Mouse (Mus musculus): ENCODE data around the gene Mpst. TPM values are rescaled to one million over a fixed set of nuclear protein-coding genes. Genes with fewer than 3 reads are reported as not detected.

Gene Mpst
- polyA plus RNA-seq, 1 experiment = 72.9 TPM

DNA sequence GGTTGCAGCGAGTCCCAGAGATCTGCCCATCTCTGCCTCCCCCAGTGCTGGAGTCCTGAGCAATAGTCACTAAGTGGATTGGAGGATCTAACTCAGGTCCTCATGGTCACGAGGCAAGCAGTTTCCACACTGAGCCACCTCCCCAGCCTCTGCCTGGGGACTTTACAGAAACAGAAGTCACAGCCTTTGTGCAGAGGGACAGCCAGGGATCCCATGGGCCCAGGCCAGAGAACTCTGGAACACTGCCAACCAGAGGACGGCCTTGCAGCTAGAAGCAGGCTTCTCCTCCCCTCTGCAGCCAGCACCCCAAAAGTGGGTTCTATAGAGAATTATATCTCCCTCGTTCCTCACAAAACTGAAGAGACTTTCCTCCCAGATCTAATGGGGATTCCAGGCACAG lies 4.3 kb upstream of the Mpst start:
- peaks cover 5% of the 10 kb centered on the region; the same call in 1 of the 2 replicates for H3K4me1 ChIP-seq (ENCODE audit: control insufficient read depth, insufficient read depth, low read length)
- peak overlapping the region; percentile 81 for H3K27ac ChIP-seq (ENCODE audit: insufficient read depth, low read length)
- TF ChIP-seq POLR2A (IDR thresholded peaks at IDR 0.05; ENCODE audit: extremely low read depth, insufficient read depth, low read length) (no peak), CTCF (IDR thresholded peaks at IDR 0.05; ENCODE audit: extremely low read depth, insufficient read depth, low read length) (no peak)

DNA sequence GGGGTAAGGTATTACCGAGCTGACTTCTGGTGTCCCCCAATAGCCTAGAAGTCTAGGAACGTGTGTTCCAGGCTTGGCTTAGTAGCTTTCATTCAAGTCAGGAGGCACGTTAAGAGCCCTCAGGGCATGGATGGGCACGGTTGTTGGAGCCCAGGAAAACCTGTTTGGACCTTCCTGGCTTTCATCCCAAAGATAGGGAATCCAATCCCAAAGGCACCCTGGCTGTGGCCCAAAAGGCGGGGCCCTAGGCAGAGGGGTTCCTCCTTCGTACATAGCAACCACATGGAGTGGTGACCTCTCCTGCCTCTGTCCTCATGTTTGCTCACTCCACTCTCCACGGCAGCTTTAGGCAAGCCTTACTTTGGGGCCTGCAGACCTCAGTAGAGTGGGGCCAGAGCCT lies 3.8 kb upstream of the Mpst start:
- no peak overlapping the region for H3K27ac ChIP-seq (ENCODE audit: insufficient read depth, low read length)
- TF ChIP-seq POLR2A (IDR thresholded peaks at IDR 0.05; ENCODE audit: extremely low read depth, insufficient read depth, low read length) = no peak
- TF ChIP-seq CTCF (IDR thresholded peaks at IDR 0.05; ENCODE audit: extremely low read depth, insufficient read depth, low read length) = no peak
- H3K4me1 ChIP-seq (ENCODE audit: control insufficient read depth, insufficient read depth, low read length) = peaks cover 6% of the 10 kb centered on the region
- H3K4me3 ChIP-seq (ENCODE audit: insufficient read depth, low read length) = no peak overlapping the region

More for the DNA sequence above, 4.3 kb upstream of the Mpst start:
- no peak overlapping the region for H3K4me3 ChIP-seq (ENCODE audit: insufficient read depth, low read length)

DNA sequence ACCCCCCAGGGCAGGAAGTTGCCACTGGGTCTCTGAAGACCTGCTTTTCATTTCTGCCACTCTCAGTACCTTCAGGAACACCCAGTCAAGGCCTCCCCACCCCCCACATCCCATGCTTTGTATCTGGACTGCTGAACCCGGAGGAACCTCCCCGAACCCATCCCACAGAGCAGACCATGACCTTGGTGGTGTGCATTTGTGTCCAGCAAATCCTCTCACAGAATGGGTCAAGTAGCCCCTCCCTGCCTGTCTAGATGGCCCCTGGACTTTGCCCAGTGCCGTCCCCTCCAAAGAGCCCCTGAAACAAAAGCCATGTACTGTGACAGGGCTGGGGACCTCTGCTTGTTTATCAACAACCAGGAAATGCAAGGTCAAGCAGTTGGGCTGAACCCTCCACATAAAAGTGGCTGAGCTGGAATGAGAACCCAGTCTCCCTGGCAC lies 2.9 kb upstream of the Mpst start:
- H3K4me3 ChIP-seq (ENCODE audit: insufficient read depth, low read length) = no peak overlapping the region
- H3K4me1 ChIP-seq (ENCODE audit: control insufficient read depth, insufficient read depth, low read length) = peaks cover 6% of the 10 kb centered on the region
- H3K27ac ChIP-seq (ENCODE audit: insufficient read depth, low read length) = peak overlapping the region; percentile 33; the same call in 1 of the 2 replicates
- TF ChIP-seq CTCF (IDR thresholded peaks at IDR 0.05; ENCODE audit: extremely low read depth, insufficient read depth, low read length) (no peak), POLR2A (IDR thresholded peaks at IDR 0.05; ENCODE audit: extremely low read depth, insufficient read depth, low read length) (no peak)

DNA sequence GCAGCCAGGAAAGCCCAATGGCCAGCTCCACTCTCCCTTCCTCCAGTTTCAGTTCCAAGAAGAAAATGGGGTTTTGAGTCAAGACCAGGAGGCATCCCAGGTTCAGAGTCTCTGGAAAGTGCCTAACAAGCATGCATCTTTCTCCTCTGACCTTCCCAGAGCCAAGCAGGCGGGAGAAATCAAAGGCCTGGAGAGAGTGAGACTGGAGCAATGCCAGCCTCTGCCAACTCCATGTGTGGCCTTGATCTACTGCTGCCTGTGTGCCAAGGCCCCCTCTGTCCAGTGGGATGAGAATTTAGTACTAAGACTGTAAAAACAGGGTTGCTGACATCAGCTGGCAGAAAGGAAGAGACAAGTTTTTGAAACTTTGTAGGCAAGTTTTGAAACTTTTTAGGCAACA lies 2.3 kb upstream of the Mpst start:
- Histone ChIP-seq H3K27ac (ENCODE audit: insufficient read depth, low read length) (peak overlapping the region; percentile 33; the same call in 1 of the 2 replicates), H3K4me1 (ENCODE audit: control insufficient read depth, insufficient read depth, low read length) (peaks cover 6% of the 10 kb centered on the region), H3K4me3 (ENCODE audit: insufficient read depth, low read length) (no peak overlapping the region)
- TF ChIP-seq POLR2A (IDR thresholded peaks at IDR 0.05; ENCODE audit: extremely low read depth, insufficient read depth, low read length) (no peak), CTCF (IDR thresholded peaks at IDR 0.05; ENCODE audit: extremely low read depth, insufficient read depth, low read length) (no peak)

DNA sequence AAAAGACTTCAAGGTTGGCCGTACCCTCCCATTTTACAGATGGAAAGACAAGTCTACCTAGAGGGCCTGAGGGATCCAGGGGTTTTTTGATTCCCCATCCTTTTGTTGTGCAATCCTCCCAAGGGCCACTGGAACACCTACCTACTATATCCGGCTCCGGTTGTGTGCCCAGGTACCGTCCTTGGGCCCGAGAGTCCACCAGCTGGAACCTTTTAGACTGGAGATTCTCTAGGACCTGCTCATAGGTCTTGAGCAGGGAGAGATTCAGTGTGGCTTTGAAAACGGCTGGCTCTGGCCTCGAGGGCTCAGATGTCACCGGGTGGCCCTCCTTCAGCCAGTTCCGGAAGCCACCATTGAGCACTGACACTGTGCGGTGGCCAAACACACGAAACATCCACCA lies 1.1 kb upstream of the Mpst start:
- TF ChIP-seq POLR2A (IDR thresholded peaks at IDR 0.05; ENCODE audit: extremely low read depth, insufficient read depth, low read length) (no peak), CTCF (IDR thresholded peaks at IDR 0.05; ENCODE audit: extremely low read depth, insufficient read depth, low read length) (no peak)
- Histone ChIP-seq H3K4me3 (ENCODE audit: insufficient read depth, low read length) (peak overlapping the region; percentile 68), H3K4me1 (ENCODE audit: control insufficient read depth, insufficient read depth, low read length) (peaks cover 6% of the 10 kb centered on the region), H3K27ac (ENCODE audit: insufficient read depth, low read length) (peak overlapping the region; percentile 11; the same call in 1 of the 2 replicates)

DNA sequence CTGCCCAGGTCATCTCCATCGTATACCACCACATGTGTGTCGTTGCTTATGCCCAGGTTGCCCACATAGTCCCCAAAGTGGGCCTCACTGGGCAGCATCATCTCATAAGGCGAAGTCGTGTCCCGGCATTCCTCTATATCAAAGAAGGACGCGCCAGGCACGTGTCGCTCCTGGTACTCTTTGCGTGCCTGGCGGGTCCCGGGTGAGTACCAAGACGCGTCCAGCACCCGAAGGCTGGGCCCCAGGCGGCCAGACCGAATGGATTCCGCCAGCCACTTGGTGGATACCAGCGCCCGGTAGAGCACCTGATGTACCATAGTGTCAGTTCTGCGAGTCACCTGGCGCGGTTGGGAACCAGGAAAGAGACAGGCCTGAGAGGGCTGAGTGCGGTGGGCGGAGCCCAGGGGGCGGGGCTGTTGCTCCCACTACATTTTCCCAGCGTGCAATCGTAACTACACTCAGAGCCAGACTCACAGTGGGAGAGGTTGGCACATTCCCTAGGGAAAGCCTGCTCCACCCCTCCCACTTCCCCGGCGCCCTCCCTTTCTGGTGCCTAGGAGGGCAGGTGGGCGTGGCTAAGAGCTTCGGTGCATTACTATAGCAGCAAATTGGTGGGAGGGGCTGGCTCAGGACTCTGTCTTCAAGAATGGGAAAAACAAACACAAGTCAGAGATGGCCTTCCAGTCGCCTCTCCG lies 552 bp upstream of the Mpst start, which contains the start of gene Tst:
TSS of gene Tst (minus strand) at position 391 of the 695 bp plus-strand sequence.
- no peak; the same call in 1 of the 2 replicates for TF ChIP-seq POLR2A (IDR thresholded peaks at IDR 0.05; ENCODE audit: extremely low read depth, insufficient read depth, low read length)
- TF ChIP-seq CTCF (IDR thresholded peaks at IDR 0.05; ENCODE audit: extremely low read depth, insufficient read depth, low read length) = no peak
- Histone ChIP-seq H3K4me3 (ENCODE audit: insufficient read depth, low read length) (peak within 1 kb of the TSS; percentile 68), H3K27ac (ENCODE audit: insufficient read depth, low read length) (peak within 1 kb of the TSS; percentile 92), H3K4me1 (ENCODE audit: control insufficient read depth, insufficient read depth, low read length) (peaks cover 6% of the 10 kb centered on the region)

DNA sequence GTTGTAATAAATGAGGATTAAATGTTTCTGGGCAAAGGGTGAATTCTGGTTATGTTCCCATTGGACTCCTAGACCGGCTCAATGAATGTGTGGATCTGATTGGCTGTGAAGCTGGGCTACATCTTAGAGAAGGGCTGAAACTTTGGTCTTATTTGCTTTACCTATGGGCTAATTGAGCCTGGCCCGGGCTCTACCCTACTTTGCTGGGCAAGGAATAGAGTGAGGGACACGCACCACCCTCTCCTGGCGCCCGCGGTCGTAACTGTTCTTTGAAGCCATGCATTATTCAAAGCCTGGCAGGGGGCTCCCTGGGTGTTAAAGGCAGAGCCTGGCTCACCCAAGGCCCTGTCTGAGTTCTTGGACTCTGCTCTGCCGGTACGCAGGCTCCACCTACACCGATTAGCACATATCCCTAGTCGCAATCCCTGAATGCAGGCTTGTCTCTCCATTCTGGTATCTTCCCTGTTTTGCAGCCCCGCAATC lies 3.4 kb downstream of the Mpst start:
- Histone ChIP-seq H3K27ac (ENCODE audit: insufficient read depth, low read length) (no peak overlapping the region), H3K4me3 (ENCODE audit: insufficient read depth, low read length) (no peak overlapping the region), H3K4me1 (ENCODE audit: control insufficient read depth, insufficient read depth, low read length) (peaks cover 3% of the 10 kb centered on the region)
- no peak for TF ChIP-seq POLR2A (IDR thresholded peaks at IDR 0.05; ENCODE audit: extremely low read depth, insufficient read depth, low read length)
- TF ChIP-seq CTCF (IDR thresholded peaks at IDR 0.05; ENCODE audit: extremely low read depth, insufficient read depth, low read length) = no peak

DNA sequence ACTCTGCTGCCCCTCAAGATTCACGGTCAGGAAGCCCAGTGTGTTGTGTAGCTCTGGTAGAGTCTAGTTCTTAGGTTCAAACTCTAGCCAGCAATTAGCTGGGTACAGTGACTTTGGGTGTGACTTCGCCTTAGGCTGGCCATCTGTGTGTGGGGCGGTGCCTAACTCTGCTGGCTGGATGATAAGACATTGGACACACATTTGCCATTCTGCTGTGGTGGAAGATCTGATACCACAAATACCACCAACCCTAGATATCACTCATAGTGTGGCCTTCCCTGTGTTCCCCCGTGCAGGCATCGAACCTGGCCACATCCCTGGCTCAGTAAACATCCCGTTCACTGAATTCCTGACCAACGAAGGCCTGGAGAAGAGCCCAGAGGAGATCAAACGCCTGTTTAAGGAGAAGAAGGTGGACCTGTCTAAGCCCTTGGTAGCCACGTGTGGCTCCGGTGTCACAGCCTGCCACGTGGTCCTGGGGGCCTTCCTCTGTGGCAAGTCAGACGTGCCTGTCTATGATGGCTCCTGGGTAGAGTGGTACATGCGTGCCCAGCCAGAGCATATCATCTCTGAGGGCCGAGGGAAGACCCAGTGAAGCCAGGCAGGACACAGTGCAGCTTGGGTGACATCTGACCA lies 7.0 kb downstream of the Mpst start:
- H3K4me3 ChIP-seq (ENCODE audit: insufficient read depth, low read length) = no peak overlapping the region
- TF ChIP-seq CTCF (IDR thresholded peaks at IDR 0.05; ENCODE audit: extremely low read depth, insufficient read depth, low read length) (no peak), POLR2A (IDR thresholded peaks at IDR 0.05; ENCODE audit: extremely low read depth, insufficient read depth, low read length) (no peak)
- H3K4me1 ChIP-seq (ENCODE audit: control insufficient read depth, insufficient read depth, low read length) = no peaks in the 10 kb centered on the region
- H3K27ac ChIP-seq (ENCODE audit: insufficient read depth, low read length) = no peak overlapping the region

DNA sequence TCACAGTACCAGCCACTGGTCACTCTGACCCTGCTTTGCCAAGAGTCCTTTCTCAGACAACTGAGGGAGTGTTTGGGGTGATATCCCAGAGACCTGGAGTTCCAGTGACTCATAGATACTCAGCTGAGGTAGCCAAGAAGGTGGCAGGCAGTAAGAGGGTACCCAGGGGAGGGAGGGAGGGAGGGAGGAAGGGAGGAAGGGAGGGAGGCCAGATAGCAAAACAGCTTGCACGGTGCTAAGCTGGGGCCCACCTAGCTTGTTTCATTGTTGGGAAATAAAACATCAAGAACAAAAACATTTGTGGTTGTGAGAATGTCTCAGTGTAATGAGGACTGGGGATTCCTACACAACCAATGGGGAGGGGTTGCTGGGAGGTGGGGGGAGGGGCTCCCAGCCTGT lies 7.5 kb downstream of the Mpst start:
- Histone ChIP-seq H3K4me3 (ENCODE audit: insufficient read depth, low read length) (no peak overlapping the region), H3K4me1 (ENCODE audit: control insufficient read depth, insufficient read depth, low read length) (no peaks in the 10 kb centered on the region), H3K27ac (ENCODE audit: insufficient read depth, low read length) (no peak overlapping the region)
- no peak for TF ChIP-seq CTCF (IDR thresholded peaks at IDR 0.05; ENCODE audit: extremely low read depth, insufficient read depth, low read length)
- no peak for TF ChIP-seq POLR2A (IDR thresholded peaks at IDR 0.05; ENCODE audit: extremely low read depth, insufficient read depth, low read length)
